Mouse (Mus musculus): ENCODE measurements around the gene Galnt3. TPM values are rescaled to one million over a fixed set of nuclear protein-coding genes. Genes with fewer than 3 reads are reported as not detected.

Gene Galnt3
- polyA plus RNA-seq, 1 experiment, result 0.09 TPM

GRCm38 (mm10) chr2:66040611-66041010 is 84.2 kb downstream of the Galnt3 start:
- H3K4me3 ChIP-seq (ENCODE audit: insufficient read depth, poor library complexity, severe bottlenecking), result no peak overlapping the region
- no peaks in the 10 kb centered on the region for H3K79me3 ChIP-seq (ENCODE audit: low read depth)
- no peaks in the 10 kb centered on the region for H3K27me3 ChIP-seq (ENCODE audit: control insufficient read depth, insufficient read depth, insufficient read length)
- TF ChIP-seq MYOD1 (IDR thresholded peaks at IDR 0.05; ENCODE audit: control insufficient read depth, insufficient read length, low read depth), result no peak
- H3K79me2 ChIP-seq (ENCODE audit: control insufficient read depth, insufficient read depth), result no peaks in the 10 kb centered on the region
- no peak overlapping the region for H3ac ChIP-seq (ENCODE audit: control insufficient read depth, insufficient read length, low read depth)
- H3K36me3 ChIP-seq (ENCODE audit: control insufficient read depth, insufficient read depth), result no peaks in the 10 kb centered on the region

DNA sequence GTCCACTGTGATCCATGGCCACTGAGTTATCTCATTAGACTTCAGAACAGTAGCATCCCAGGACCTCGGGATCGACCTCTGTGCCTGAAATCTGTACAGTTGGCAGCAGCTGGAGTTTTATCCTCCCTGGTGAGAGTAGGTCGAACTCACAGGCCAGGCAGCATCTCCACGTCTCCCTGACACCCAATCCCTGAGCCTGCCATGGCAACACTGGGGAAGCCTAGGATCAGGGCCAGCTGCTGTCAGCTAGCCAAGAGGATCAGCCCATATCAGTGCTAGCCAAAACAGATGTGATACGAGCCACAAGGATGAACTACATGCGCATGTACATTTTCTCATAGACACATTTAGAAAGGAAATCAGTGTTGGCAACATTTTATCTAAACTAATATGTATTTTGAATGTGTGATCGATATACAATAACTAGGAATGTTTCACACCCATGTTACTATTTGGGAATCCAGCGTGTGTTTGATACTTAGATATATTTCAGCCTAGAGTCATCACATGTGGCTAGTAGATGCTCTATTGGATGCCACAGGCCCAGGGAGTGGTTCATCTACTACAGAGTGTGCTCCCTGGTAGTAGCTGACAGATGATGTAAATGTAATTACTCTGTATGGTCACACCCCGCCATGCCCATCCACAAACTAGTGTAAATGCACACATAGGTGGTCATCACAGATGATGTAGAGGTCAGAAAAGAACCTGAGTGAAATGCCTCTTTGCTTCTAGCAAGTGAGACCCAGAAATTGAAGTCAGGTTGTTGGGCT is 89.7 kb downstream of the Galnt3 start:
- H3K79me3 ChIP-seq (ENCODE audit: low read depth), result no peaks in the 10 kb centered on the region
- no peaks in the 10 kb centered on the region for H3K36me3 ChIP-seq (ENCODE audit: control insufficient read depth, insufficient read depth)
- no peaks in the 10 kb centered on the region for H3K27me3 ChIP-seq (ENCODE audit: control insufficient read depth, insufficient read depth, insufficient read length)
- H3K4me3 ChIP-seq (ENCODE audit: insufficient read depth, poor library complexity, severe bottlenecking), result no peak overlapping the region
- no peaks in the 10 kb centered on the region for H3K79me2 ChIP-seq (ENCODE audit: control insufficient read depth, insufficient read depth)
- TF ChIP-seq FOSL1 (IDR thresholded peaks at IDR 0.05; ENCODE audit: insufficient read depth, low read length, poor library complexity, severe bottlenecking) (no peak), MYOG (IDR thresholded peaks at IDR 0.05; ENCODE audit: control insufficient read depth, extremely low read depth, insufficient read length) (no peak), MYOD1 (IDR thresholded peaks at IDR 0.05; ENCODE audit: control insufficient read depth, insufficient read length, low read depth) (no peak), CEBPB (IDR thresholded peaks at IDR 0.05; ENCODE audit: low read depth) (no peak), MAX (IDR thresholded peaks at IDR 0.05) (no peak), CTCF (IDR thresholded peaks at IDR 0.05; ENCODE audit: control insufficient read depth, insufficient read depth, insufficient read length) (no peak), USF1 (IDR thresholded peaks at IDR 0.05; ENCODE audit: low read depth) (no peak)
- no peak overlapping the region for H3ac ChIP-seq (ENCODE audit: control insufficient read depth, insufficient read length, low read depth)

Other genes with a start within 250 kb of the Galnt3 start
- gene Ttc21b, start 131.6 kb upstream of the Galnt3 start, polyA plus RNA-seq (2012; fragmentation: generic; extraction: Trizol), result 4.5 TPM

Data from C2C12 (cell line).